Mouse (Mus musculus) embryo, embryonic 10.5 days (tissue): ENCODE data around the gene Maco1.
"Not testable (repeated sequence)": the region's sequence is repeated elsewhere in the genome, so short reads cannot be mapped to it uniquely, and the experiment has no call there.

Experiments
- DNase-seq: peaks from one replicate; pipeline ENCODE4 v3.0.0-alpha.2; 2015; ENCODE audit warnings: low spot score

Maco1 gene

GRCm38 (mm10) chr4:134858494-134858893 is 5.3 kb upstream of the Maco1 start:
- DNase-seq: no peak

- DNase-seq: no peak
These were observed 3.4 kb upstream of the Maco1 start for GRCm38 (mm10) chr4:134856501-134856900.

- no peak for DNase-seq
These were observed 2.9 kb upstream of the Maco1 start for GRCm38 (mm10) chr4:134856056-134856455.

- DNase-seq: no peak
These were observed 2.2 kb upstream of the Maco1 start for GRCm38 (mm10) chr4:134855371-134855770.

GRCm38 (mm10) chr4:134853637-134854485 is 716 bp upstream of the Maco1 start:
- peak; percentile 94 for DNase-seq

- peak; percentile 53 for DNase-seq
These were observed 498 bp downstream of the Maco1 start for GRCm38 (mm10) chr4:134852438-134853255.

- DNase-seq: peak; percentile 27
These were observed 1.3 kb downstream of the Maco1 start for GRCm38 (mm10) chr4:134851876-134852275.

DNA sequence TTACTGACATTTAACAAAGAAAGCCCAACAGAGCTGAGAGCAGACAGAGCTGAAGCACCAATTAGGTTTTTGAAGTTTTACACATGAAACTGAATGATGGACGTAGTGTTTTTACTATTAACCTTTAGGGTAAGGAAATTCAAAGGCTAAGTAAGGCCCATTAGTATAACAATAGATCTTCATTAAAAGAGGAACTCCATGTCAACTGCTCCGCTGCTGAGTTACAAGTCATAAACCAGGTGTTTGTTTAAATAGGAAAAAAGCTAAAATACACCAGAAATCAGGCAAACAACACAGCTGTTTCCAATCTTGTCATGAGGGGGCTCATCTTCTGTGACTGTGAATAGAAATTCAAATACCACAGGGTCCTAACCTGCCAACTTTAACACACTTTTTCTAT is 1.9 kb downstream of the Maco1 start:
- no peak for DNase-seq

- no peak for DNase-seq
These were observed 2.6 kb downstream of the Maco1 start for GRCm38 (mm10) chr4:134850551-134850950.

DNA sequence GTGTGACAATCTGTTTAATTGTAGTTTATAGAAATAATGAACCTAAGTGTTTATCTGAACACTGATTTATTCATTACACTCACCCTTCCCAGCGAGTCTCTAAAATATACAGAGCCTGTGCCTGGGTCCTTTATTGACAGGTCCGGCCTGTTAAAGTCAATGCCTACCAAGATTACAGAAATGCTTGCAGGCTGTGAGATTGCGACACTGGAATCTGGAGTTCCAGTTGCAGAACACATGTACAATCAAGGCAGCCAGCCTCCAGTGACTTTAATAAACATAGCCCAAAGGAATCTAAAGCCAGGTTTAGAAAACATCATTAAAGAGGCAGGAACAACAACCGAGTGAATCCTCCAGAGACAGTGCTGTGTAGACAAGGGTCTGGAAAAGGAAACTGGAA is 5.6 kb downstream of the Maco1 start:
- DNase-seq: no peak

GRCm38 (mm10) chr4:134843566-134843965 is 9.6 kb downstream of the Maco1 start:
- DNase-seq: no peak

DNA sequence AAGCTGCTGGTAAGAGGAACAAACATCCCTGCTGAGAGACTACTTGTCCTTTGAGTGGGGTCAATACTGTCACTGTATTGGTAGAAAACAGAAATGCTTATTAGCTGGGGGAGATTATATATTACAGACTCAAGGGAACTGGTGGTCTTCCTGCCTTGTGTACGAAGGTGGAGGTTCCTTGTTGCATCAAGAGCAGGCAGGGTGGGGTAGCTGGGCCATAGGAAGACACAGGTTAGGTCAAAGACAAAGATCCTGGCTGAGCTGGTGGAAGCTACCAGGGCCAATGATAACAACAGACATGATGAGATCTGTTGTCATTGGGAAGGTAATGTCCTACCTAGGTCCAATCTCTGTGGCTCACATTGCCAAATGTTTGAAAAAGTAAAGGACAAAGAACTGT is 12.9 kb downstream of the Maco1 start:
- DNase-seq: no peak

- DNase-seq: not testable (repeated sequence)
These were observed 14.4 kb downstream of the Maco1 start for GRCm38 (mm10) chr4:134838706-134839105.

- no peak for DNase-seq
These were observed 14.9 kb downstream of the Maco1 start for GRCm38 (mm10) chr4:134838221-134838620.

DNA sequence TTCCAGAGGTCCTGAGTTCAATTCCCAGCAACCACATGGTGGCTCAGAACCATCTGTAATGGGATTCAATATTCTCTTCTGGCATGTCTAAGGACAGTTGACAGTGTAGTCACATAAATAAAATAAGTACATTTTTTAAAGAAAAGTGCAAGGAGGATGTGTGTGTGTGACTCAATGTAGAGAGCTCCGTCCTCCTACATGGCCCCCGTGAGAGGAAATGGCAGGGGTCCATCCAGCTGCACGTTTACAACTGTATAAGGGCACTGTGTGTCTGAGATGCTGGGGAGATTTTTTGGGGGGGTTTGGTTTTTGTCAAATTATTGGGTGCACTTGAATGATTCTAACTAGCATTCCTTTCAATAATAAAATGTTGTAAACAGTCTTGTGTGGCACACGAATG is 17.7 kb downstream of the Maco1 start:
- no peak for DNase-seq

GRCm38 (mm10) chr4:134831934-134832333 is 21.2 kb downstream of the Maco1 start:
- no peak for DNase-seq

DNA sequence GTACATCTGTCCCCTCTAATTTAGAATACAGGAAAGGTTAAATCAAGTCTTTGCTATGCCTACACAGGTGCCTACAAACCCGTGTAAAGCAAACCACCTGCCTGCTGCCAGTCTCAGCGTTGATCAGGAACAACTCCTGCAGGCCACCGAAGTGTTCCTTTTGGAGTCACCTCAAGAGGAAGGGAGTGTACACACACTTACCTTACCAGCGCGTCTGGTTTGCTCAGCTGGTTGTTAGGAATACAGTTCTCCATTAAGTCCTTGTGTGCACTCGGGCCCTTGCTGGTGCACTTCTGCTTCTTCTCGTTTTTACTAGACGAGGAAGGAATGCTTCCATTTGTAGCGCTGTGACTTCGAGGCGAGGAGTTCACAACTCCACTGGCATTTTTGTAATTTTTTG is 25.3 kb downstream of the Maco1 start:
- DNase-seq: no peak

DNA sequence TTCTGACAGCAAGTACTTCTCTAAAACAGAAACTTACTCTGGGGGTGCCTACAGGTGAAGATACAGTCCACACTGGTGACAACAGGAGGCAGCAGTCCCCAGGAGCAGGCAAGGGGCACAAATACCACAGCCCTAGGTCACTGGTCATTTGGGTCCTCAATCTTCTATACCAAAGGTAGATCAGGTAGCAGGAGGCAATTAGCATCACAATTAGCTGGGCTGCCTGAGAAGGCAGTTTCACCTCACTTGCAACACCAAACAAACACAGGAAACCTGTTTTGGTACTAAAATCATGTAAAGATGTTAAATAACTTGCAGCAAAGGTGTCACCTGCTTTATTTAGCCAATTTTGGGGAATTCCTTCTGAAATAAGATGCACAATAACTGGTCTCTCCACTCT is 26.8 kb downstream of the Maco1 start:
- DNase-seq: no peak

GRCm38 (mm10) chr4:134825864-134826263 is 27.3 kb downstream of the Maco1 start:
- DNase-seq: not testable (repeated sequence)

DNA sequence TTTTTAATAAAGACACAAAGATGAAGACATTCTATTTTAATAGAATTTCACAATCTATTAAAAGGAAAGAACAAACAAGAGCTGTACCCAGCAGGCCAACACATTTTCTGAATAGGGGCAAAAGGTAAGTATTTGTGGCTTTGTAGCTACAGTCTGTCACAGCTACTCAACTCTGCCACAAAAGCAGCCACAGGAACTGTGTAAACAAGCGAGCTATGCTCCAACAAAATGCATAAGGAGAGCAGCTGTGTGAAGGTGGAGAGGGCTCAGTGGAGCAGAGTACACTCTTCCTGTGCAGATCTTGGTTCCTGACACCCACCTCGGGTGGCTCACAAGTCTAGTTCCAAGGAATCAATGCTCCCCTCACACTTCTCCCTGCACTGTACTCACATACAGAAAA is 29.6 kb downstream of the Maco1 start:
- DNase-seq: no peak

GRCm38 (mm10) chr4:134821061-134821460 is 32.1 kb downstream of the Maco1 start:
- DNase-seq: no peak

- DNase-seq: no peak
These were observed 35.4 kb downstream of the Maco1 start for GRCm38 (mm10) chr4:134817706-134818105.

GRCm38 (mm10) chr4:134814229-134814571 is 38.9 kb downstream of the Maco1 start:
- DNase-seq: no peak
